Mouse (Mus musculus) heart, embryonic 10.5 days (tissue): ENCODE measurements at regions not wholly inside any gene's neighbourhood (a gene's known extent, or its start where the extent isn't known, plus 50 kb on each side); places are given as distances from the start of the nearest gene placed in this dataset.

Experiments
- DNase-seq: peaks from one replicate; pipeline ENCODE4 v3.0.0-alpha.2; 2017; ENCODE audit warnings: low spot score
- H3K27ac ChIP-seq: fragments of 300-500 bp; sonication (generic); 2 replicates; pipeline ENCODE4 v1.5.1; 2016; ENCODE audit warnings: mild to moderate bottlenecking
- H3K27me3 ChIP-seq: fragments of 300-500 bp; sonication (generic); 2 replicates; pipeline ENCODE4 v1.6.1; 2016; ENCODE audit warnings: mild to moderate bottlenecking; ENCODE audit not compliant: poor library complexity, insufficient read depth, severe bottlenecking
- H3K36me3 ChIP-seq: fragments of 300-500 bp; sonication (generic); 2 replicates; pipeline ENCODE4 v1.6.1; 2016; ENCODE audit warnings: mild to moderate bottlenecking, moderate library complexity
- H3K4me1 ChIP-seq: fragments of 300-500 bp; sonication (generic); 2 replicates; pipeline ENCODE4 v1.6.1; 2016; ENCODE audit warnings: mild to moderate bottlenecking
- H3K4me3 ChIP-seq: fragments of 300-500 bp; sonication (generic); 2 replicates; pipeline ENCODE4 v1.5.1; 2016; ENCODE audit warnings: mild to moderate bottlenecking, moderate library complexity
- H3K9me3 ChIP-seq: fragments of 300-500 bp; sonication (generic); 2 replicates; pipeline ENCODE4 v1.6.1; 2016; ENCODE audit warnings: mild to moderate bottlenecking, moderate library complexity
- WGBS: fragments of 180-500 bp; shearing (Covaris S2); methylation state at CpG from one replicate; pipeline ENCODE4 v1.1.7; 2016; 5-methylcytosine and 5-hydroxymethylcytosine counted together

DNA sequence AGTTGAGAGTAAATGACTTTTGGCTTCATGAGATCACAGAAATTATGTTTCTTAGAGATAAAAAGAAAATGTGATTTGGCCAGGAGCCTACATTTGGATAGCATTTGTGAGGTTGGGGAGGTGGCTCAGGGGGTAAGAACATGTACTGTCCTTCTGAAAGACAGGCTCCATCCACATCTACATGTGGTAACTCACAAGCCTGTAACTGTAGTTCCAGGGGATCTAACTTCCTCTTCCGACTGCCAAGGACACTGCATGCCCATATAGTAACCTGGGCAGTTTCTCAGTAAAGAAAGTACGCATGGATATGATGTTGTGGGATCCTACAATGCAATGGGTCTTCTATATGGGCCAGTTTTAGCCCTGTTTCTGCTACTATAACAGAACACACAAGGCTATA lies 779.4 kb upstream of the Car8 start:
- Histone ChIP-seq H3K27ac (no peak overlapping the region), H3K4me1 (peaks cover 23% of the 10 kb centered on the region), H3K9me3 (no peaks in the 10 kb centered on the region), H3K27me3 (no peaks in the 10 kb centered on the region), H3K36me3 (no peaks in the 10 kb centered on the region), H3K4me3 (no peak overlapping the region)
- WGBS, result 85% methylated on average over 2 of the region's 2 CpGs
- DNase-seq, result no peak

DNA sequence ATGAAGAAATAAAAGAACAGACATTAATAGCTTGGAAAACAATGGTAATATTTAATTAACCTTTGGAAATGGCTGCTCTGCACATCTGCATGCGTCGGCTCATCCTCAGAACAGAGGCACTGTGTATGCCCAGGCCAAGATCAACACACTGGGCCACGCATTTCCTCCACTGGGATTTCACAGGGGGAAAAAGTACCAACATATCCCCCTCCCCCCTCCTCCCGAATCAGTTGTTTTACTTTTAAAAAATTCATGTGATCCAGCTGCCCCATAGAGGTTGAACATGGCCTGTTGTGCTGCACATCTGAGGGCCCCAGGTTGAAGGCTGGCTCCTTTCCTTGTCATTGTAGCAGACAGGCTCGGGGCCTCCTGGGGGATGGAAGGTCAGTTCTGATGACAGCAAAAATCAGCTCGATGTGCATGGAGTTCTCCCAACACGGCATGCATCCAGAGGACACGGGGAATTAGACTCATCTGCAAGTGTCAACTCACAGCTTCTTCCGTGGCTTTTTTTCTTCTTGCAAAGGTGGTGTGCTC lies 777.7 kb upstream of the Car8 start:
- H3K4me1 ChIP-seq, result peaks cover 30% of the 10 kb centered on the region
- H3K9me3 ChIP-seq, result no peaks in the 10 kb centered on the region
- WGBS, result 65% methylated on average over 9 of the region's 9 CpGs
- H3K27me3 ChIP-seq, result no peaks in the 10 kb centered on the region
- no peaks in the 10 kb centered on the region for H3K36me3 ChIP-seq
- peak overlapping the region; percentile 90 for H3K27ac ChIP-seq
- no peak overlapping the region for H3K4me3 ChIP-seq
- DNase-seq, result no peak

DNA sequence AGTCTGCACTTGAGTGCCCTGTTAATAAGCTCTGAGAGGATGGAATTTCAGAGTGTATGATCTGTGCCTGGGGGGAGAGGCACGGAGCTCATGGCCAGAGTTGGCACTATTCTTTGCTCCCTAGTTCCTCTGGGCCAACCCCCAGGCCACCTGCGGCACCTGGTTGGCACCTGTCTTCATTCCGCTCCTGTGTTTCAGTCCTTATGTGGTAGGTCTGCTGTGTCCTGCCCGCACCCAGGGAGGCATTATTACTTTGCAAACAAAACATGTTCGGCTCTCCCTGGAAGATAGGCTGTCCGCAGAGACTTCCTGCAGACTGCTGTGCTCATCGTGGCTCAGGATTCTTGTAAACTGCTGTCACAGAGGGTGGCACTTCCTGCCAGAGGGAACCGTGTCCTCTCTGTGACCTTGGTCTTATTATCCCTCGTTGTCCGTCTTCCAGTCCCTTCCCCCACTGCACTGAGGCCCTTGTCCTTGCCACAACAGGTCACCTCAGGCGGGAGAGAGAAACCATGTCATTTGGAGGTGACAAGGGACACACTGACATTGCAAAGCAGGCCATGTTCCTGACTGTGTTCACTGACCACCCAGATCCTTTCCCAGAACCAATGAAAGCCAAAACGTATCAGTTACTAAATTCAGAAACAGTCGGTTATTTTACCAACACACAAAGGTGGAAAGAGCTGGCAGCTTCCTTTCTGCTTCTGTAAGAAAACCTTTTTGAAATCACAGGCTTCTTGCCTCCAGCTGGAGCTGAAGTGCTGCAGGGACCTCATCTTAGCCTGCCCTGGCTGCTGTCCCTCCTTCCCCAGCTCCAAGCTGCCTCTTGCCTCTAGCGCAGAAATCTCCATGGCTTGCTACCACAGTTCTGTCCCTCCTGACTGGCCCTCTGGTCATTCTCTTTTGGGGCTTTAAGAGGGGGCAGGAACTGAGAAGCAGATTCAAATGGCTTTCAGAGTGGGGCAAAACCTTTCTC lies 777.0 kb upstream of the Car8 start:
- Histone ChIP-seq H3K9me3 (no peaks in the 10 kb centered on the region), H3K27me3 (no peaks in the 10 kb centered on the region), H3K27ac (peak overlapping the region; percentile 90), H3K36me3 (no peaks in the 10 kb centered on the region), H3K4me1 (peaks cover 36% of the 10 kb centered on the region), H3K4me3 (no peak overlapping the region)
- DNase-seq, result peak; percentile 84
- 12% methylated on average over 14 of the region's 14 CpGs for WGBS

DNA sequence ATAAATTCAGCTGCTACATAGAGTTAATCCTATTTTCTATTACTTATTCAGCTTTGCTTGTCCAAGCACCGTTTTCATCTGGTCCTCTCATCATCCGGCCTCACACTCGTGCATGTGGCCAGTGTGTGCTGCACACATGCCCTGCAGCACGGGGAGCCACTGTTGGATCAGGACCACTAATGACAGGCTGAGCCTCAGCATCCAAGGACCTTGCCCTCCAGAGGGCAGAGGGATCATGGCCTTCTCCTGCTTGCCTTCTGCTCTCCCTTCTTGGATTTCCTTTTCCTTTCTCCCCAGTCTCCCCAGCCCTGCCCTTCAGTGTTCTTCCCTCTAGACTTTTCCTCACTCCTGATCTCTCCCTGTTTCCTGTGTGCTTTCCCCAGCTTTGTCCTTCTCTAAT lies 776.1 kb upstream of the Car8 start:
- 71% methylated on average over 4 of the region's 4 CpGs for WGBS
- Histone ChIP-seq H3K27me3 (no peaks in the 10 kb centered on the region), H3K4me1 (peaks cover 42% of the 10 kb centered on the region), H3K4me3 (no peak overlapping the region), H3K9me3 (no peaks in the 10 kb centered on the region), H3K36me3 (no peaks in the 10 kb centered on the region), H3K27ac (peak overlapping the region; percentile 90)
- DNase-seq, result no peak

GRCm38 (mm10) chr4:9012787-9013186 lies 773.9 kb upstream of the Car8 start:
- Histone ChIP-seq H3K4me3 (no peak overlapping the region), H3K9me3 (no peaks in the 10 kb centered on the region), H3K36me3 (no peaks in the 10 kb centered on the region), H3K27ac (no peak overlapping the region), H3K27me3 (no peaks in the 10 kb centered on the region), H3K4me1 (peaks cover 46% of the 10 kb centered on the region)
- 71% methylated on average over 9 of the region's 9 CpGs for WGBS
- DNase-seq, result no peak

GRCm38 (mm10) chr4:9011952-9012351 lies 773.1 kb upstream of the Car8 start:
- Histone ChIP-seq H3K9me3 (no peaks in the 10 kb centered on the region), H3K36me3 (no peaks in the 10 kb centered on the region), H3K4me1 (peaks cover 44% of the 10 kb centered on the region), H3K27ac (no peak overlapping the region), H3K27me3 (no peaks in the 10 kb centered on the region), H3K4me3 (no peak overlapping the region)
- 59% methylated on average over 3 of the region's 3 CpGs for WGBS
- DNase-seq, result no peak

- Histone ChIP-seq H3K27ac (no peak overlapping the region), H3K27me3 (no peaks in the 10 kb centered on the region), H3K36me3 (no peaks in the 10 kb centered on the region), H3K4me3 (no peak overlapping the region), H3K9me3 (no peaks in the 10 kb centered on the region), H3K4me1 (peaks cover 36% of the 10 kb centered on the region)
- 32% methylated on average over 7 of the region's 7 CpGs for WGBS
- DNase-seq, result no peak
Measured at GRCm38 (mm10) chr4:9011129-9011518, 772.3 kb upstream of the Car8 start.

DNA sequence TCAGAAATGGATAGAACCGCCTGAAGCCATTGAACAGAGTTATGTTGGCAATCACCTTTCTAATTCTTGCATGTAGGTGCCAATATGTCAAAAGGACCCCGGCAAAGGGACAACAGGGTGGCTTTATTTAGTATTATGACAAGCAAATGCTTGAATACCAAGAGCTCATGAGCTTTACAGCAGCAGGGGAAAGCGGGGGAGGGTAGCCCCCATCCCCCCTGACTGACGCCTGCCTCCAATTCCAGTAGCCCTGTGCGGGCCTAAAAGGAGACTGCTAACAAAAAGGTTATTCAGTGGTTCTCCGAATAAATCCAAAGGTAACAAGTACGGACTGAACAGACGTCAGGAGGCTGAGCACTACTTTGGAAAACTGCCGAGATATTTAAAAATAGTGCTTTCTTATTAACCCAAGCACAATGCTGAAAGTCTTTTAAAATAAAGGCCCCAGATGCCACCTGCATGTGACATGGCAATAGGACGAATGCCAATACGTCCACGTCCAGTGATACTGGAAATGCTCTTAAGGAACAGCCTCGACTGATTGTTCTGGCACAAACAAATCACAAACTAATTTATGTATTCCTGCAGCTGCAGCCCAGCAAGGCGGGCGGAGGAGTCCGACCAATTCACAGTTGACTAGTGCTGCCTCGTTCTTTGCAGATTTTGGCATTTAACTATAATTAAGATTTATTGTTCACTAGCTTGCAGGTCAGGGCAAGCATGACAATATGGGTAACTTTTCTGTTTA lies 771.7 kb upstream of the Car8 start:
- no peaks in the 10 kb centered on the region for H3K36me3 ChIP-seq
- H3K27me3 ChIP-seq, result no peaks in the 10 kb centered on the region
- no peaks in the 10 kb centered on the region for H3K9me3 ChIP-seq
- H3K27ac ChIP-seq, result no peak overlapping the region
- 71% methylated on average over 17 of the region's 17 CpGs for WGBS
- H3K4me3 ChIP-seq, result no peak overlapping the region
- no peak for DNase-seq
- peaks cover 30% of the 10 kb centered on the region for H3K4me1 ChIP-seq

DNA sequence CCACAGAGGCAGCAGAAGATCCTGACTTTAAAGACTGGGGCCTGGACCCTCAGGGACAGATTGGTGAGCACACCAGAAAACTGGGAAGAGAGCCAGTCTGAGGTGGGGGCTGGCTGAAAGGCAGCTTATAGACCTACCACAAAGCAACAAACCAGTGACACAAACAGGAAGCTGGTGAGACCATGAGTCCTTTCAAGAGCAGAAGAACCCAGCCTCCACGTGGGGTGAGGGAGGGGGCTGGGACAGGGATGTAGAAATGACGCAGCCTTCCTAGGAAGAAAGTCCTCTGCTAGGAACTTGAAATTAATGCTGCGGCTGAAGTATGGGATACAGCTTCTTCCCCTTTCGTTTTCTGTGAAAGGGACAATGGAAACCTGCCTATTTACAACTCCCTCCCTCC lies 770.8 kb upstream of the Car8 start:
- no peak overlapping the region for H3K27ac ChIP-seq
- H3K9me3 ChIP-seq, result no peaks in the 10 kb centered on the region
- DNase-seq, result no peak
- H3K4me1 ChIP-seq, result peaks cover 23% of the 10 kb centered on the region
- no peaks in the 10 kb centered on the region for H3K36me3 ChIP-seq
- H3K4me3 ChIP-seq, result no peak overlapping the region
- WGBS, result 53% methylated on average over 4 of the region's 4 CpGs
- no peaks in the 10 kb centered on the region for H3K27me3 ChIP-seq

DNA sequence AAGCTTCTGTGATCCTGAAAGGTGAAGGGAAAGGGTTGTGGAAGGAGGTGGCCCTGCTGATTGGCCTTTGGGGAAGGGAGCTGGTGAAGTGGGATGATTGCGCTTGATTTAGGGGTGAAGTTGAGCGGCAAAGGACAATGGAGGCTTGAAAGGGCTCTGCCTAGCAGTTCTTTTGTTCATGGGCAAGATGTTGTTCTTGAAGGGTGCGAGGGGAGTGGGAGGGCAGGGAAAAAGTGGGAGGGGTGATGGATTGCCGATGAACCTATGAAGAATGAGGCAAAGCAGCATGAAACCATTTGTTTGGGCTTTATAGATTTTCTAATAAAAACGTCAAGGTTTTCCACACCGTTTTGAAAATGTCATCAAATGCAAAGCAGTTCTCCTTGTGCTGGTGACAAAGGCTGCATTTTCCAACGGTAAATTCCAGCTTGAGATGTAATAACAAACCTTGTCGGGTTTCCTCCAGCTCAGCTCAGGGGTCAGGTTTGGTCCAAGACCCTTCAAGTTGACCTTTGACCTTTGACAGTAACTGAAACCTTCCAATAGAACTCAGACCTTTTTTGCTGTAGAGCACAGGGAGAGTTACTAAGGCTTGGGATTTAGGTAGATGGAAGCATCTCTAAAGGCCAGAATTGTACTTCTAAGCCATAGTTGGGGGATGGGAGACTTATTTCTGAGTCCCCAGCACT lies 767.2 kb upstream of the Car8 start:
- DNase-seq, result no peak
- Histone ChIP-seq H3K9me3 (no peaks in the 10 kb centered on the region), H3K27ac (no peak overlapping the region)

DNA sequence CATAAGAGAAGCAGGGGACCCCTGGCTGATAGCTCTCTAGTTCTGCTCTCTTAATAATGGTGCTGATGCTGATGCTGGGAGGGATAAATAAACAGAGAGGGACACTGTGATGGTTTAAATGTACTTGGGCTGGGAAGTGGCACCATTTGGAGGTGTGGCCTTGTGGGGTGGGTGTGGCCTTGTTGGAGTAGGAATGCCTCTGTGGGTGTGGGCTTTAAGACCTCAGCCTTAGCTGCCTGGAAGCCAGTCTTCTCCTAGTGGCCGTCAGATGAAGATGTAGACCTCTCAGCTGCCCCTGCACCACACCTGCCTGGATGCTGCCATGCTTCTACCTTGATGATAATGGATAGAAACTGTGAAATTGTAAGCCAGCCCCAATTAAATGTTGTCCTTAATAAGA lies 765.0 kb upstream of the Car8 start:
- Histone ChIP-seq H3K4me3 (no peak overlapping the region), H3K4me1 (0 out of 2 replicates have a peak, but pooled peaks cover 6% of the 10 kb centered on the region), H3K36me3 (no peaks in the 10 kb centered on the region), H3K27me3 (no peaks in the 10 kb centered on the region), H3K27ac (no peak overlapping the region), H3K9me3 (no peaks in the 10 kb centered on the region)
- 43% methylated on average over 1 of the region's 1 CpGs for WGBS
- no peak for DNase-seq

More for the DNA sequence above, 767.2 kb upstream of the Car8 start:
- Histone ChIP-seq H3K36me3 (no peaks in the 10 kb centered on the region), H3K27me3 (no peaks in the 10 kb centered on the region), H3K4me1 (peaks cover 17% of the 10 kb centered on the region; the same call in 1 of the 2 replicates), H3K4me3 (no peak overlapping the region)
- WGBS, result 55% methylated on average over 8 of the region's 8 CpGs

DNA sequence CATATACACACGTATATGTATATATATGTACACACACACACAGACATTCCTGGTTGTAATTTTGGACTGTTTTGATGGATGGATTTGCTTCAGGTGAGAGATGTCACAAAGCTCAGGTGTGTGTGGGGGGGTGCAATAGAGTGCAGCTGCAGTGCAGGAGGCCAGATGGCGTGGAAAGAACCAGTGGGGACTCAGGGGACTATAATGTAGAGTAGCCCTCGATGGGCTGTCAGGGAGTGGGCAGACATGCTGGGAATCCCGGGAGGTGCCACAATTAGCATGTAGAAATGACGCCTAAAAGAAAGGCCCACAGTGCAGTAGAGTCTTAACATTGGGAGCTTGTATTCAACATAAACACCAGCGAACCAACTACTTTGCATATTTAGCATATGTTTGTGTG lies 763.5 kb upstream of the Car8 start:
- Histone ChIP-seq H3K36me3 (no peaks in the 10 kb centered on the region), H3K4me3 (no peak overlapping the region), H3K9me3 (no peaks in the 10 kb centered on the region), H3K27me3 (no peaks in the 10 kb centered on the region), H3K27ac (no peak overlapping the region), H3K4me1 (0 out of 2 replicates have a peak, but pooled peaks cover 6% of the 10 kb centered on the region)
- 77% methylated on average over 6 of the region's 6 CpGs for WGBS
- no peak for DNase-seq
